Mouse (Mus musculus): ENCODE results near the gene Capzb. TPM values are rescaled to one million over a fixed set of nuclear protein-coding genes. Genes with fewer than 3 reads are reported as not detected.

Gene Capzb
- total and polyA plus RNA-seq, 3 experiments = 103 to 354 TPM; not detected in 1

GRCm38 (mm10) chr4:139199703-139200340 is 7.1 kb downstream of the Capzb start:
- Histone ChIP-seq H3K27ac (ENCODE audit: control insufficient read depth, low read depth, low read length) (peak overlapping the region; percentile 99), H3K4me3 (ENCODE audit: control insufficient read depth in 1 of 2, insufficient read depth in 1 of 2, low read depth in 2 of 2, low read length in 2 of 2) (peak overlapping the region in 1 of 2 experiments; percentile 13; a peak in 3 of 4 replicates), H3K36me3 (ENCODE audit: control insufficient read depth in 1 of 2, insufficient read depth in 2 of 2, low read length in 2 of 2) (peaks cover 0 to 71% of the 10 kb centered on the region in 2 experiments; a peak in 2 of 4 replicates)

GRCm38 (mm10) chr4:139200946-139201345 is 8.2 kb downstream of the Capzb start:
- DNase-seq (ENCODE audit: low read depth, low spot score) = peak; percentile 70
- no peaks in the 10 kb centered on the region for H3K9me3 ChIP-seq (replicated peaks; ENCODE audit: insufficient read depth, low read length)
- peak overlapping the region; percentile 64 for H3K9ac ChIP-seq (ENCODE audit: control insufficient read depth, low read depth, low read length, poor library complexity, severe bottlenecking)
- H3K4me3 ChIP-seq (ENCODE audit: control insufficient read depth in 1 of 2, insufficient read depth in 1 of 2, low read depth in 2 of 2, low read length in 2 of 2) = no peak overlapping the region
- no peaks in the 10 kb centered on the region for H3K27me3 ChIP-seq (ENCODE audit: control insufficient read depth in 1 of 2, insufficient read depth in 2 of 2, low read length in 2 of 2)
- H3K79me2 ChIP-seq (ENCODE audit: control insufficient read depth, insufficient read depth, low read length, poor library complexity) = peaks cover 66% of the 10 kb centered on the region
- peaks cover 24 to 69% of the 10 kb centered on the region in 2 experiments for H3K4me1 ChIP-seq (ENCODE audit: control insufficient read depth in 1 of 2, insufficient read depth in 2 of 2, low read length in 2 of 2)
- H3K27ac ChIP-seq (ENCODE audit: control insufficient read depth, low read depth, low read length) = peak overlapping the region; percentile 99
- H3K36me3 ChIP-seq (ENCODE audit: control insufficient read depth in 1 of 2, insufficient read depth in 2 of 2, low read length in 2 of 2) = peaks cover 0 to 62% of the 10 kb centered on the region in 2 experiments; a peak in 3 of 4 replicates
- TF ChIP-seq USF2 (IDR thresholded peaks at IDR 0.05; ENCODE audit: borderline replicate concordance in 1 of 2, insufficient read depth in 1 of 2, low read depth in 1 of 2, low read length in 2 of 2) = no peak
- no peak for TF ChIP-seq MYC (IDR thresholded peaks at IDR 0.05; ENCODE audit: low read depth, low read length)
- TF ChIP-seq POLR2AphosphoS5 (IDR thresholded peaks at IDR 0.05; ENCODE audit: borderline replicate concordance, low read depth, low read length) = no peak
- TF ChIP-seq E2F4 (IDR thresholded peaks at IDR 0.05; ENCODE audit: borderline replicate concordance, low read depth, low read length) = no peak
- TF ChIP-seq HCFC1 (IDR thresholded peaks at IDR 0.05; ENCODE audit: low read depth, low read length) = 0 out of 2 replicates have a peak, but pooled peaks have one; percentile 25
- TF ChIP-seq USF1 (IDR thresholded peaks at IDR 0.05; ENCODE audit: low read depth, low read length) = no peak
- peak; percentile 51; the same call in 1 of the 2 replicates for TF ChIP-seq TCF12 (IDR thresholded peaks at IDR 0.05; ENCODE audit: low read depth, low read length)
- TF ChIP-seq MAX (IDR thresholded peaks at IDR 0.05; ENCODE audit: low read length) = peak; percentile 31; the same call in 1 of the 2 replicates
- no peak for TF ChIP-seq NRF1 (IDR thresholded peaks at IDR 0.05; ENCODE audit: insufficient read depth, low read depth, low read length, poor library complexity, severe bottlenecking)
- TF ChIP-seq SMC3 (IDR thresholded peaks at IDR 0.05; ENCODE audit: low read depth, low read length) = no peak
- TF ChIP-seq RCOR1 (IDR thresholded peaks at IDR 0.05; ENCODE audit: low read depth, low read length) = peak; percentile 56
- peak; percentile 71 for TF ChIP-seq ETS1 (IDR thresholded peaks at IDR 0.05; ENCODE audit: low read depth, low read length)
- TF ChIP-seq BHLHE40 (IDR thresholded peaks at IDR 0.05; ENCODE audit: borderline replicate concordance, low read depth, low read length) = peak; percentile 43; the same call in 1 of the 2 replicates
- peak; percentile 68 for TF ChIP-seq MXI1 (IDR thresholded peaks at IDR 0.05; ENCODE audit: low read depth, low read length)
- TF ChIP-seq POLR2A (IDR thresholded peaks at IDR 0.05; ENCODE audit: control insufficient read depth in 1 of 2, insufficient read depth in 1 of 2, low read depth in 1 of 2, low read length in 2 of 2, poor library complexity in 1 of 2) = peak in 1 of 2 experiments; percentile 27; a peak in 1 of 4 replicates
- peak; percentile 59 for TF ChIP-seq SIN3A (IDR thresholded peaks at IDR 0.05; ENCODE audit: low read length)
- TF ChIP-seq TBP (IDR thresholded peaks at IDR 0.05; ENCODE audit: low read depth, low read length) = peak; percentile 64; the same call in 1 of the 2 replicates
- TF ChIP-seq TAL1 (IDR thresholded peaks at IDR 0.05; ENCODE audit: low read length) = peak; percentile 46

More at GRCm38 (mm10) chr4:139199703-139200340, 7.1 kb downstream of the Capzb start:
- Histone ChIP-seq H3K4me1 (ENCODE audit: control insufficient read depth in 1 of 2, insufficient read depth in 2 of 2, low read length in 2 of 2) (peaks cover 29 to 80% of the 10 kb centered on the region in 2 experiments), H3K9ac (ENCODE audit: control insufficient read depth, low read depth, low read length, poor library complexity, severe bottlenecking) (peak overlapping the region; percentile 64), H3K79me2 (ENCODE audit: control insufficient read depth, insufficient read depth, low read length, poor library complexity) (peaks cover 71% of the 10 kb centered on the region), H3K9me3 (replicated peaks; ENCODE audit: insufficient read depth, low read length) (no peaks in the 10 kb centered on the region), H3K27me3 (ENCODE audit: control insufficient read depth in 1 of 2, insufficient read depth in 2 of 2, low read length in 2 of 2) (no peaks in the 10 kb centered on the region)
- TF ChIP-seq POLR2A (IDR thresholded peaks at IDR 0.05; ENCODE audit: control insufficient read depth in 1 of 2, insufficient read depth in 1 of 2, low read depth in 1 of 2, low read length in 2 of 2, poor library complexity in 1 of 2) (peak in 1 of 2 experiments; percentile 54; a peak in 1 of 4 replicates), MXI1 (IDR thresholded peaks at IDR 0.05; ENCODE audit: low read depth, low read length) (peak; percentile 73; the same call in 1 of the 2 replicates), UBTF (IDR thresholded peaks at IDR 0.05; ENCODE audit: borderline replicate concordance, insufficient read depth, low read depth, low read length) (peak; percentile 97; the same call in 1 of the 2 replicates), USF2 (IDR thresholded peaks at IDR 0.05; ENCODE audit: borderline replicate concordance in 1 of 2, insufficient read depth in 1 of 2, low read depth in 1 of 2, low read length in 2 of 2) (no peak), JUND (IDR thresholded peaks at IDR 0.05; ENCODE audit: low read depth, low read length) (no peak), CTCF (IDR thresholded peaks at IDR 0.05 in 2 of 3, conservative IDR thresholded peaks at IDR 0.05 in 1 of 3; ENCODE audit: control insufficient read depth in 1 of 3, insufficient read depth in 1 of 3, low read depth in 2 of 3, low read length in 3 of 3, poor library complexity in 1 of 3, severe bottlenecking in 1 of 3) (no peak), POLR2AphosphoS2 (IDR thresholded peaks at IDR 0.05; ENCODE audit: low read length) (no peak), EP300 (IDR thresholded peaks at IDR 0.05; ENCODE audit: low read depth in 1 of 2, low read length in 2 of 2) (peak; percentile 48 to 69), SMC3 (IDR thresholded peaks at IDR 0.05; ENCODE audit: low read depth, low read length) (no peak), NRF1 (IDR thresholded peaks at IDR 0.05; ENCODE audit: insufficient read depth, low read depth, low read length, poor library complexity, severe bottlenecking) (no peak), ELF1 (IDR thresholded peaks at IDR 0.05; ENCODE audit: low read depth, low read length) (no peak), ETS1 (IDR thresholded peaks at IDR 0.05; ENCODE audit: low read depth, low read length) (peak; percentile 69; the same call in 1 of the 2 replicates), MAX (IDR thresholded peaks at IDR 0.05; ENCODE audit: low read length) (peak; percentile 70; the same call in 1 of the 2 replicates), HCFC1 (IDR thresholded peaks at IDR 0.05; ENCODE audit: low read depth, low read length) (peak; percentile 66), E2F4 (IDR thresholded peaks at IDR 0.05; ENCODE audit: borderline replicate concordance, low read depth, low read length) (peak; percentile 74; the same call in 1 of the 2 replicates), BHLHE40 (IDR thresholded peaks at IDR 0.05; ENCODE audit: borderline replicate concordance, low read depth, low read length) (no peak), NELFE (IDR thresholded peaks at IDR 0.05; ENCODE audit: low read depth, low read length) (peak; percentile 47; the same call in 1 of the 2 replicates), TBP (IDR thresholded peaks at IDR 0.05; ENCODE audit: low read depth, low read length) (peak; percentile 97), GABPA (IDR thresholded peaks at IDR 0.05; ENCODE audit: low read depth, low read length) (no peak), MEF2A (IDR thresholded peaks at IDR 0.05; ENCODE audit: extremely low read depth, insufficient replicate concordance, low read depth, low read length, poor library complexity, severe bottlenecking) (no peak), TCF12 (IDR thresholded peaks at IDR 0.05; ENCODE audit: low read depth, low read length) (peak; percentile 36; the same call in 1 of the 2 replicates), KAT2A (conservative IDR thresholded peaks at IDR 0.05; ENCODE audit: low read depth, low read length) (no peak), CHD1 (IDR thresholded peaks at IDR 0.05; ENCODE audit: low read depth, low read length) (0 out of 2 replicates have a peak, but pooled peaks have one; percentile 74), GATA1 (IDR thresholded peaks at IDR 0.05; ENCODE audit: low read depth, low read length) (peak; percentile 59), RCOR1 (IDR thresholded peaks at IDR 0.05; ENCODE audit: low read depth, low read length) (peak; percentile 6; the same call in 1 of the 2 replicates)
- DNase-seq (ENCODE audit: low read depth, low spot score) = peak; percentile 90
